Mouse (Mus musculus): Measurements from ENCODE around the gene Galnt6. TPM values are rescaled to one million over a fixed set of nuclear protein-coding genes. Genes with fewer than 3 reads are reported as not detected.

The Galnt6 gene
- polyA plus RNA-seq, 1 experiment from 2014 or later, result 0.37 TPM

DNA sequence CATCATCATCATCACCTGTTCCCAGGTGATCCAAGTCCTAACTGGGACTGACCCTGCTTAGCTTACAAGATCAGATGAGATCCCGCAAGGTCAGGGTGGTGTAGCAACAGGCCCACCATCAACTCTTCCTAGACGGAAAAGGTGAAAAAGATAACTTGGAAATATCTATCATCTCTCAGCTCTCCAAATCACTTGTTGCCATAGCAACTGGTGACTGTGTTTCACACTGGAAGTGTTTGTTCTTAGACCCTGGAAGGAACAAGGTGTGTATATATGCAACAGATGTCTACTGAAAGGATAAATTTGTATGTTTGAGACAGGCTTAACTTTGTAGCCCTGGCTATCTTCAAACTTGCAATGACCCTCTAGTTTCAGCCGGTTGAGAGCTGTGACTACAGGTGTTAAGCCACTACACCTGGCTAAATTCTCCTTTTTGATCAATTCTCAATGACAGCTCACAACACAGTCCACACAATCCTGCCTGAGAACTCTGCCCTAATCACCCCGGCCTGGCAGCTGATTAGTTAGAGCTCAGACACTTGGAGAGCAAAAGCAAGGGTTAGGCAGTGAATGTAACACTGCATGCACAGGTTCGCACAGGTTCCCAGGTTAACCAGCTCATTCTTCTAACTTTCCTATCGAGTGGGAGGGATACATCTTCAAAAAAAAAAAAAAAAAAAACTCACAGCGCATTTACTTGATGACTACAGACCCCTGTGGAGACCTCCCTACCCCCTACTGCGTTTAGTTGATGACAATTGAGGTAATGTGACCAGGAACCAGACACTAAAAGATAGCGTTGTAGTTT, 63.6 kb downstream of the Galnt6 start:
- Histone ChIP-seq H3K9ac (no peak overlapping the region), H3K9me3 (no peaks in the 10 kb centered on the region), H3K36me3 (no peaks in the 10 kb centered on the region), H3K4me3 (no peak overlapping the region), H3K4me2 (replicated peaks) (no peak overlapping the region), H3K27me3 (replicated peaks) (no peaks in the 10 kb centered on the region), H3K4me1 (0 out of 2 replicates have a peak, but pooled peaks cover 6% of the 10 kb centered on the region), H3K27ac (no peak overlapping the region)
- 31% methylated on average over 9 of the region's 9 CpGs for WGBS
- no peak for ATAC-seq (ENCODE audit: low FRiP score, low read depth)

DNA sequence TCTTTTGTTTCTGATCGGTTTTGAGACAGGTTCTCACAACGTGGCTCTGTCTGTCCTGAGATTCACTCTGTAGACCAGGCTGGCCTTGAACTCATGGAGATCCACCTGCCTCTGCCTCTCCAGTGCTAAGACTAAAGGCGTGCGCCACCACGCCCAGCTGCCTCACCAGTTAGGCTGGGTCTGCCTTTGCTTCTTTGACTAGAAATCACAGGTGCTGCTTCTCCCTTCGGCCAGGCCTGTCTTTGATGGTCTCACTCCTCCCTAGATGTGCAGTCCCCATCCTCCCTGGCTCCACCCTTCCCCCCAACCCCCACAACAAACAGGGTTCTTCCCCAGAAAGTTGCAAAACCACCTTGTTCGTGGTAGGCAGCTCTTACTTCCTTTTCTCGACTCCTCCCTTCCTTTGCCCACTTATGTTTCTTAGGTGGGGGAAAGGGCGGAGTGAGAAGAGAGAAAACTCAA, 64.3 kb downstream of the Galnt6 start:
- ATAC-seq (ENCODE audit: low FRiP score, low read depth), result no peak
- Histone ChIP-seq H3K9ac (no peak overlapping the region), H3K36me3 (no peaks in the 10 kb centered on the region), H3K4me1 (0 out of 2 replicates have a peak, but pooled peaks cover 6% of the 10 kb centered on the region), H3K27me3 (replicated peaks) (no peaks in the 10 kb centered on the region), H3K4me3 (no peak overlapping the region), H3K4me2 (replicated peaks) (no peak overlapping the region), H3K9me3 (no peaks in the 10 kb centered on the region), H3K27ac (no peak overlapping the region)
- WGBS, result 76% methylated on average over 9 of the region's 9 CpGs

DNA sequence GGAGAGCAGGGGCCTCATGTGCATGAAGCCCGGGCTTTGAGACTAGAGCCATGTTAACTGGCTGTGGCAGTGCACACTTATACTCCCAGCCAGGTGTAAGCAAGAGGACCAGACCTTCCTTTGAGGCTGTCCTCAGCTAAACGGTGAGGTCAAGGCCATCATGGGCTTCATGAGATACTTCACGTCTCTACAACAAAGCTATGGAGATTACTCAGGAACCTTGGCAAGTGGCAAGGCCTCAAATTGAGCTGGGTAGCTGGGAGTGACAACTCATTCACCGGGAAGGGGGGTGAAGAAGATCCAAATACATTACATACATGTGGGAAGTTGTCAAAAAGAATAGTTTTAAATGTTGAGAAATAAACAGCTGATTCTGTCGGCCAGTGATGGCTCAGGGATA, 68.4 kb downstream of the Galnt6 start:
- Histone ChIP-seq H3K4me2 (replicated peaks) (no peak overlapping the region), H3K4me1 (no peaks in the 10 kb centered on the region), H3K9ac (no peak overlapping the region), H3K36me3 (no peaks in the 10 kb centered on the region), H3K27ac (no peak overlapping the region), H3K4me3 (no peak overlapping the region), H3K27me3 (replicated peaks) (no peaks in the 10 kb centered on the region), H3K9me3 (no peaks in the 10 kb centered on the region)
- ATAC-seq (ENCODE audit: low FRiP score, low read depth), result no peak
- WGBS, result 89% methylated on average over 5 of the region's 5 CpGs

DNA sequence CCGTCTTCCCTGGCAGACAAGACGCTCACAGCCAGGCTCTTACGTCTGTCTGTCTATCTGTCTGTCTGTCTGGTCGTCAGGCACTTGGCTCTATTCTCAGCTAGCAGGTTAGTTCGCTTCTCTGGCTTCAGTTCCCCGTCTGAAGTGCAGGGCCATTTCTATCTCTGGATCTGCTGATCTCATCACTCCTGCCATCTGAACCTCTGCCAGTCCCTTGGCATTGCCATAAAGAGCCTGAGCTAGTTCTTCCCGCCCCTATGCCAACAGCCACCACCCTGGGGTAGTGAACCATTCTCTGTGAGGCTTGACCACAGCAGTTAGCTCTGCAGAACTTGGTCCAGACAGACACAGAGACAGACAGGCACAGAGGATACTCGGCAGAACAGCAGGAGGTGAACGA, 68.9 kb downstream of the Galnt6 start:
- Histone ChIP-seq H3K4me2 (replicated peaks) (no peak overlapping the region), H3K4me1 (no peaks in the 10 kb centered on the region), H3K36me3 (no peaks in the 10 kb centered on the region), H3K9ac (no peak overlapping the region), H3K9me3 (no peaks in the 10 kb centered on the region), H3K27me3 (replicated peaks) (no peaks in the 10 kb centered on the region), H3K27ac (no peak overlapping the region), H3K4me3 (no peak overlapping the region)
- WGBS, result 81% methylated on average over 9 of the region's 9 CpGs
- no peak for ATAC-seq (ENCODE audit: low FRiP score, low read depth)

DNA sequence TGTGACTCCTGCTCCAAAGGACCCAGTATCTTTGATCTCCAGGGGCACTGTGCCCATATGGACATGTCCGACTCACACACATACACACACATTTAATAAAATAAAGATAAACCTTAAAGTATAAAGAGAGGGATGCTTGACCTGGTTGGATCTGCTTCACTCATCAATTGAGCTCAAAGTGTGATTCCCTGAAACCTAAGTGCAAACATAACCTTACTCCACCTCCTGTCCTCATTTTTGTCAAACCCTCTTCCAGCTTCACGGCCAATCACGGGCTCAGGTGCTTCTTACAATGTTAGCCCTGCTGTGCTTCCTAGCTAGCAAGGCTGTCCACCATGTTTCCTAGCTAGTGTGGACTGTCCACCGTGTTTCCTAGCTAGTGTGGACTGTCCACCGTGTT, 74.0 kb downstream of the Galnt6 start:
- Histone ChIP-seq H3K4me1 (no peaks in the 10 kb centered on the region), H3K9me3 (no peaks in the 10 kb centered on the region)
- 91% methylated on average over 5 of the region's 5 CpGs for WGBS

DNA sequence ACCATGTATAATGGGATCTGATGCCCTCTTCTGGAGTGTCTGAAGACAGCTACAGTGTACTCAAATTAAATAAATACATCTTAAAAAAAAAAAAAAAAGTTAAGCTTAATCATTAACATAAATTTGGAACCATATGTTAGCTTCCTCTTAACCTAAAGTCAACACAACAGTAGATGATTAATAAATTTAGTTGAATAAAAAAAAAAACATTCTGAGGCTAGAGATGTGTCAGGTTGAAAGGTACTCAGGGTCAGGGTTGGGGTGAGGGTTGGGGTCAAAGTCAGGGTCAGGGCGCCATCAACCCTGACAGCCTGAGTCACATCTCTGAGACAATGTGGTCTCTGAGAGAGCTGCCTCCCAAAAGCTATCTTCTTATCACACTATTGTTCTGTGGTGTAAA, 74.9 kb downstream of the Galnt6 start:
- WGBS, result 95% methylated on average over 1 of the region's 1 CpGs
- Histone ChIP-seq H3K9ac (no peak overlapping the region), H3K4me3 (no peak overlapping the region), H3K4me1 (no peaks in the 10 kb centered on the region), H3K27me3 (replicated peaks) (no peaks in the 10 kb centered on the region), H3K27ac (no peak overlapping the region), H3K36me3 (no peaks in the 10 kb centered on the region), H3K9me3 (no peaks in the 10 kb centered on the region), H3K4me2 (replicated peaks) (no peak overlapping the region)
- no peak for ATAC-seq (ENCODE audit: low FRiP score, low read depth)

More for the DNA sequence above, 74.0 kb downstream of the Galnt6 start:
- no peak overlapping the region for H3K9ac ChIP-seq
- no peak overlapping the region for H3K4me2 ChIP-seq (replicated peaks)
- H3K4me3 ChIP-seq, result no peak overlapping the region
- H3K36me3 ChIP-seq, result no peaks in the 10 kb centered on the region
- no peaks in the 10 kb centered on the region for H3K27me3 ChIP-seq (replicated peaks)
- no peak overlapping the region for H3K27ac ChIP-seq
- ATAC-seq (ENCODE audit: low FRiP score, low read depth), result no peak

DNA sequence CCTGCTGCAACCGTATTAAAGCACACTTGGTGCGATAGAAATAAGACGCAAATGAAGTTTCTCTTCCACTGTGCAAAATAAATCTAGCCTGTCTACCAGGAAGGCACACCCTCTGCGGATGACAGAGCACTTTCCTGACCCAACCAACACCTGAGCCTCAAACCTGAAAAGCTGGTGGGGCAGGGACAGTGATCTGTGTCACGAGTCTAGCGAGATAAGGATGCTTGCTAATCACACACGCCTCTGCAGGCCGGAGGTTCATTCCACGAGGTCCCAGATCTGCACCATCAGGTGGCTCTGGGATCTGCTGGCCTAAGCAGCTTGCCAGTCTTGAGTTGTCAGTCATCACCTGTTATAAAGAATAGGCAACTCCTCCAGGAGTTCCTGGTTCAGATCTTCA, 77.6 kb downstream of the Galnt6 start:
- H3K27me3 ChIP-seq (replicated peaks), result no peaks in the 10 kb centered on the region
- 91% methylated on average over 9 of the region's 9 CpGs for WGBS
- H3K4me2 ChIP-seq (replicated peaks), result no peak overlapping the region
- no peak overlapping the region for H3K4me3 ChIP-seq
- H3K27ac ChIP-seq, result no peak overlapping the region
- ATAC-seq (ENCODE audit: low FRiP score, low read depth), result no peak
- no peak overlapping the region for H3K9ac ChIP-seq
- no peaks in the 10 kb centered on the region for H3K4me1 ChIP-seq
- H3K9me3 ChIP-seq, result no peaks in the 10 kb centered on the region
- H3K36me3 ChIP-seq, result no peaks in the 10 kb centered on the region

DNA sequence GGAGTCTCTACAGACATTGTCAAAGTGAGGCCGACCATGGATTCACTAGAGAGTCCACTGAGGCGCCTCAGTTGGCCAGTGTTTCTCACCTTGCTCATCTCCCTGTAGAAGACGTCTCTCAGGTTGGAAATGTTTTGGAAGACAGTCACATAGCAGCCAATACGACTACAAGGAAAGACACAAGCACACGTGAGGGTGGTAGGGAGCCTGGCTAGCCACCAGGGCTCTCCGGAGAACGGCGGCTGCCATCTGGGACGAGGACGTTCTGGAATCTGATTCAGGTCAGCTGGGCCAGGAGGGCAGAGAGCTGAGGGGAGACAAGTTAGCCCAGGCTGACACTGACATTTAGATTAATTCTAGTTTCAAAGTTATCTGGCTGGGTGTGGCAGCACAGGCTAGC, 79.1 kb downstream of the Galnt6 start:
- Histone ChIP-seq H3K4me1 (no peaks in the 10 kb centered on the region), H3K27me3 (replicated peaks) (no peaks in the 10 kb centered on the region), H3K9me3 (no peaks in the 10 kb centered on the region), H3K4me3 (no peak overlapping the region), H3K36me3 (no peaks in the 10 kb centered on the region), H3K9ac (no peak overlapping the region), H3K27ac (no peak overlapping the region), H3K4me2 (replicated peaks) (no peak overlapping the region)
- WGBS, result 85% methylated on average over 10 of the region's 10 CpGs
- ATAC-seq (ENCODE audit: low FRiP score, low read depth), result no peak

DNA sequence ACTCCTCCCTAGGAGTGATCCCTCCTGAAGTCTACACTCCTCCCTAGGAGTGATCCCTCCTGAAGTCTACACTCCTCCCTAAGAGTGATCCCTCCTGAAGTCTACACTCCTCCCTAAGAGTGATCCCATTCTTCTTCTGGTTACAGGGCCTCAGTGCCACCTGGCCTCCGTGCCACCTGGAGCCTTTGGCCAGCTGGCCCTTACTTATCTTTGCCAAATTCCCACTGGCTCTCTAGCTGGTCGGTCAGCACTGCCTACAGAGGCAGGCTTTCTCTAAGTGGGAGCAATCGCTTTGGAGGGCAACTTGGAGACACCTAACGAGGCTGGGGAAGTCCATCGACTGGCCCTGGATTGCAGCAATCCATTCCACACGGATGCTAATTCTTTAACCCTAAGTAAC, 83.0 kb downstream of the Galnt6 start:
- Histone ChIP-seq H3K27ac (no peak overlapping the region), H3K36me3 (no peaks in the 10 kb centered on the region), H3K9me3 (no peaks in the 10 kb centered on the region), H3K27me3 (replicated peaks) (no peaks in the 10 kb centered on the region), H3K4me1 (no peaks in the 10 kb centered on the region), H3K9ac (no peak overlapping the region), H3K4me2 (replicated peaks) (no peak overlapping the region), H3K4me3 (no peak overlapping the region)
- WGBS, result 83% methylated on average over 6 of the region's 6 CpGs
- ATAC-seq (ENCODE audit: low FRiP score, low read depth), result no peak

DNA sequence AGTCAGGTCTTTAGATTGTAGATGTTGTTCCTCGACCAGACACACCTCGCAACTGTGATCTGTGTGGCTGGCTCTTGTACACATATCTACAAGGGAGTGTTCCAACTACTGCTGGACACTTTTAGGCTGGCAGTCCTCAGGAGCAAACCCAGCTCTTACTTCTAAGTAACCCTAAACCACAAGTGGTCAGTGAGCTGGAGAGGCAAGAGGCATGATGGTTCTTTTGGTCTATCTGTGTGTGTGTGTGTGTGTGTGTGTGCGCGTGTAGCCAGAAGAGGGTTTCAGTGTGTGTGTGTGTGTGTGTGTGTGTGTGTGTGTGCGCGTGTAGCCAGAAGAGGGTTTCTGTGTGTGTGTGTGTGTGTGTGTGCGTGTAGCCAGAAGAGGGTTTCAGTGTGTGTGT, 86.7 kb downstream of the Galnt6 start:
- WGBS, result 91% methylated on average over 7 of the region's 7 CpGs

More for the DNA sequence above, 86.7 kb downstream of the Galnt6 start:
- Histone ChIP-seq H3K36me3 (no peaks in the 10 kb centered on the region), H3K4me2 (replicated peaks) (no peak overlapping the region), H3K9me3 (no peaks in the 10 kb centered on the region), H3K4me3 (no peak overlapping the region), H3K27ac (no peak overlapping the region), H3K27me3 (replicated peaks) (peaks cover 16% of the 10 kb centered on the region), H3K4me1 (no peaks in the 10 kb centered on the region), H3K9ac (no peak overlapping the region)
- ATAC-seq (ENCODE audit: low FRiP score, low read depth), result no peak

Small RNAs within 50 kb of the gene (microRNA-seq; reads per million reads assigned to microRNA genes)
- gene Mir6961, result not detected

Other genes starting within 250 kb of the Galnt6 start
- gene Csrnp2, start 233.9 kb downstream of the Galnt6 start, polyA plus RNA-seq (2016; fragmentation: Nextera tagmentation; extraction: Ambion mirVana), result 42.6 and 43.1 TPM in 2 replicates
- 40.0 and 41.0 TPM in 2 replicates for gene Tfcp2, start 177.4 kb downstream of the Galnt6 start, polyA plus RNA-seq (2016; fragmentation: Nextera tagmentation; extraction: Ambion mirVana)
- gene Pou6f1, start 129.4 kb downstream of the Galnt6 start, polyA plus RNA-seq (2016; fragmentation: Nextera tagmentation; extraction: Ambion mirVana), result 29.0 and 29.1 TPM in 2 replicates
- 171 and 182 TPM in 2 replicates for gene Dazap2, start 114.0 kb downstream of the Galnt6 start, polyA plus RNA-seq (2016; fragmentation: Nextera tagmentation; extraction: Ambion mirVana)
- gene Smagp, start 92.4 kb downstream of the Galnt6 start, polyA plus RNA-seq (2016; fragmentation: Nextera tagmentation; extraction: Ambion mirVana), result 3.8 and 5.1 TPM in 2 replicates
- 3.5 TPM in 2 replicates for gene Bin2, start 59.8 kb downstream of the Galnt6 start, polyA plus RNA-seq (2016; fragmentation: Nextera tagmentation; extraction: Ambion mirVana)
- 2.7 and 3.4 TPM in 2 replicates for gene Cela1, start 41.5 kb downstream of the Galnt6 start, polyA plus RNA-seq (2016; fragmentation: Nextera tagmentation; extraction: Ambion mirVana)
- gene Slc4a8, start 32.4 kb upstream of the Galnt6 start, polyA plus RNA-seq (2016; fragmentation: Nextera tagmentation; extraction: Ambion mirVana), result 15.8 and 16.8 TPM in 2 replicates
- 19.8 and 23.6 TPM in 2 replicates for gene Scn8a, start 140.5 kb upstream of the Galnt6 start, polyA plus RNA-seq (2016; fragmentation: Nextera tagmentation; extraction: Ambion mirVana)